Mouse (Mus musculus) MEL (cell line): ENCODE results near the gene Dnajb8.

Experiments used
- CTCF ChIP-seq, 3 experiments: IDR thresholded peaks in 2 of 3; conservative IDR thresholded peaks in 1 of 3; 2 replicates each; pipeline ENCODE4 v1.5.1; 2011 to 2012; ENCODE audit warnings: low read length in 3 of 3, low read depth in 2 of 3, mild to moderate bottlenecking in 2 of 3, improper control_type of control experiment in 1 of 3, inconsistent platforms in 1 of 3, mixed read lengths in 1 of 3, moderate library complexity in 1 of 3; ENCODE audit not compliant: control insufficient read depth in 1 of 3, insufficient read depth in 1 of 3, poor library complexity in 1 of 3, severe bottlenecking in 1 of 3
- MAX ChIP-seq: IDR thresholded peaks from 2 replicates; pipeline ENCODE4 v1.6.1; 2011; ENCODE audit warnings: low read length, improper control_type of control experiment
- POLR2A ChIP-seq, 2 experiments: IDR thresholded peaks; 2 replicates each; pipeline ENCODE4 v1.6.1; 2011 to 2012; ENCODE audit warnings: low read length in 2 of 2, mild to moderate bottlenecking in 2 of 2, control low read depth in 1 of 2, improper control_type of control experiment in 1 of 2, low read depth in 1 of 2, moderate library complexity in 1 of 2; ENCODE audit not compliant: control insufficient read depth in 1 of 2, insufficient read depth in 1 of 2, poor library complexity in 1 of 2
- RAD21 ChIP-seq: IDR thresholded peaks from 2 replicates; pipeline ENCODE4 v1.6.1; 2011; ENCODE audit warnings: mild to moderate bottlenecking, low read depth, low read length, improper control_type of control experiment

DNA sequence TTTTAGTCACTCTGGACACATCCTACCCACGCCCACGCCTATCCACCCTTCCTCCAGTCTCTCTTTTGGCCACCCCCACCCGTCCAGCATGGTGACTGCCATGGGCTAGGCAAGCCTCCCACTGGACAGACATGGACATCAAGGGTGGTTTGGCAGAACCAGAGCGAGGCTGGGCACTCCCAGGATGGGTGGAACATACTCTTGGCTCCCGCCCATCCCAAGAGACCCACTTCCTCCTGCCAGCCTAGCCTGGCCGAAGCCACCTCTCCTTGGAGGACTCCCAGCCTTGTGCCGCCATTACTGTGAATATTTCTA is 16.7 kb upstream of the Dnajb8 start:
- TF ChIP-seq CTCF (IDR thresholded peaks at IDR 0.05 in 2 of 3, conservative IDR thresholded peaks at IDR 0.05 in 1 of 3; ENCODE audit: control insufficient read depth in 1 of 3, insufficient read depth in 1 of 3, low read depth in 2 of 3, low read length in 3 of 3, poor library complexity in 1 of 3, severe bottlenecking in 1 of 3) (no peak), POLR2A (IDR thresholded peaks at IDR 0.05; ENCODE audit: control insufficient read depth in 1 of 2, insufficient read depth in 1 of 2, low read depth in 1 of 2, low read length in 2 of 2, poor library complexity in 1 of 2) (no peak), RAD21 (no peak), MAX (no peak)
